Comparison of ENCODE assay signal across 9 mouse cellular contexts in the genomic region with DNA sequence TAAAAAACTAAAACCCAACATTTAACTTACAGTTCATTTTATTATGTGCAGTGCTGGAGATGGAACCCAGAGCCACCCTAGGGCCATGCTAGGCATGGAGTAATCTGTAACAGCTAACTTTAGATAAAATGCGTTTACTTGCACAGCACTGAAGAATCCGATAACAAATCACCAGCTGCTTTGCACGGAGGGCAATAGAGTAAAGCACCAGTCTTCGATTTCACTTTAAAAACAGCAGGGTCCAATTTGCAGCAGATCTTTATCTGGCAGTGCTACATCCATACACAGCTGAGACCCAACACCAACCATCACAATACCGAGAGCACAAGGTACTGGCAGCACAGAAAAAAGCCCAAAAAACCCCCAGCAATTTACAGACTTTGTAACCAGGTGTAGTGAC. TPM values are rescaled to one million over a fixed set of nuclear protein-coding genes. Genes with fewer than 3 reads are reported as not detected.
A peak's percentile ranks its signal among the peaks of the same experiment; 100 is the strongest.
DNase-seq lines count a peak whose midpoint lies in the region; ATAC-seq lines count a peak whose summit lies in the region.
"Had no signal": no experiment of that assay in that cellular context is flagged by ENCODE, and none has a peak within 500 bp of the region (broad histone marks: within the 10 kb centered on the region; RNA-seq: fewer than 3 reads in every experiment).

No protein-coding gene starts in this region.

- no peaks in the 10 kb centered on the region for H3K9me3 ChIP-seq in lung, embryonic 16.5 days (ENCODE audit: control insufficient read depth, low read length)
- no peaks in the 10 kb centered on the region for H3K9me3 ChIP-seq in limb, embryonic 11.5 days (ENCODE audit: control insufficient read depth, low read length)
- H3K9me3 ChIP-seq in stomach, embryonic 15.5 days = no peaks in the 10 kb centered on the region

- H3K4me3 ChIP-seq in lung, embryonic 16.5 days (ENCODE audit: low read length) = no peak overlapping the region
- H3K4me3 ChIP-seq in limb, embryonic 11.5 days (ENCODE audit: low read depth, low read length) = no peak overlapping the region
- H3K4me3 ChIP-seq in stomach, embryonic 15.5 days (replicated peaks) = no peak overlapping the region

- peaks cover 32% of the 10 kb centered on the region for H3K4me1 ChIP-seq in lung, embryonic 16.5 days (replicated peaks; ENCODE audit: control insufficient read depth, insufficient read depth, low read length)
- peaks cover 14% of the 10 kb centered on the region for H3K4me1 ChIP-seq in limb, embryonic 11.5 days (ENCODE audit: control insufficient read depth, insufficient read depth, low read length)
- H3K4me1 ChIP-seq in stomach, embryonic 15.5 days = peaks cover 37% of the 10 kb centered on the region

- DNase-seq in heart, adult 11 months = peak; percentile 65
- DNase-seq in heart, postnatal 4 days = no peak
- no peak for DNase-seq in lung, postnatal 10 days
- no peak for DNase-seq in limb, embryonic 11.5 days (ENCODE audit: low spot score)
- no peak for DNase-seq in right cerebral cortex, adult 18-20 months
- DNase-seq in natural killer cell, adult 2 months (ENCODE audit: low spot score in 2 of 2) = no peak

- H3K4me2 ChIP-seq in lung, embryonic 16.5 days (ENCODE audit: low read depth, low read length) = peak overlapping the region; percentile 81; the same call in 1 of the 2 replicates
- H3K4me2 ChIP-seq in limb, embryonic 11.5 days (ENCODE audit: low read depth, severe bottlenecking) = no peak overlapping the region
- H3K4me2 ChIP-seq in stomach, embryonic 15.5 days = peak overlapping the region; percentile 90; the same call in 1 of the 2 replicates

- H3K27ac ChIP-seq in lung, embryonic 16.5 days (ENCODE audit: low read length) = peak overlapping the region; percentile 96
- peak overlapping the region; percentile 3; the same call in 1 of the 2 replicates for H3K27ac ChIP-seq in limb, embryonic 11.5 days (replicated peaks; ENCODE audit: low read depth, low read length)
- H3K27ac ChIP-seq in stomach, embryonic 15.5 days = no peak overlapping the region; the same call in 1 of the 2 replicates

- no peak for ATAC-seq in lung, embryonic 16.5 days (ENCODE audit: low read depth)
- no peak for ATAC-seq in limb, embryonic 11.5 days (ENCODE audit: insufficient number of reproducible peaks, low FRiP score, low TSS enrichment, low read depth)
- no peak for ATAC-seq in stomach, embryonic 15.5 days (ENCODE audit: insufficient read depth, low FRiP score, low read depth)
- ATAC-seq: inflammation-experienced regulatory T-cells, adult 6 months had no signal

- no peaks in the 10 kb centered on the region for H3K27me3 ChIP-seq in lung, embryonic 16.5 days (ENCODE audit: control insufficient read depth, insufficient read depth, low read depth, low read length)
- no peaks in the 10 kb centered on the region for H3K27me3 ChIP-seq in limb, embryonic 11.5 days (ENCODE audit: control insufficient read depth, insufficient read depth, low read length)
- H3K27me3 ChIP-seq in stomach, embryonic 15.5 days (replicated peaks) = no peaks in the 10 kb centered on the region

- H3K36me3 ChIP-seq in lung, embryonic 16.5 days (ENCODE audit: control insufficient read depth, insufficient read depth, low read length) = no peaks in the 10 kb centered on the region
- no peaks in the 10 kb centered on the region for H3K36me3 ChIP-seq in limb, embryonic 11.5 days (ENCODE audit: control insufficient read depth, insufficient read depth, low read length)
- H3K36me3 ChIP-seq in stomach, embryonic 15.5 days = no peaks in the 10 kb centered on the region

- 67% methylated on average over 5 of the region's 5 CpGs for whole genome bisulfite sequencing in lung, embryonic 16.5 days
- 75% methylated on average over 5 of the region's 5 CpGs for WGBS in limb, embryonic 11.5 days
- 71% methylated on average over 5 of the region's 5 CpGs for WGBS in stomach, embryonic 15.5 days

- H3K9ac ChIP-seq in lung, embryonic 16.5 days (ENCODE audit: low read length) = peak overlapping the region; percentile 93; the same call in 1 of the 2 replicates
- H3K9ac ChIP-seq in limb, embryonic 11.5 days (ENCODE audit: low read length) = no peak overlapping the region
- H3K9ac ChIP-seq in stomach, embryonic 15.5 days = no peak overlapping the region

RNA-seq across cellular contexts. Expression of a gene that starts 6.6 kb away (rescaled TPM):
- total RNA-seq in heart, postnatal 4 days (2021) = 10 to 100 TPM; 40.5 to 44.0 TPM
- polyA plus RNA-seq in lung, embryonic 16.5 days (2015; fragmentation: Nextera tagmentation; extraction: Ambion mirVana) = 27.6 and 28.2 TPM in 2 replicates
- polyA plus RNA-seq in limb, embryonic 11.5 days (2014; fragmentation: Nextera tagmentation; extraction: Ambion mirVana) = 30.0 and 34.9 TPM in 2 replicates
- 25.2 and 26.8 TPM in 2 replicates for polyA plus RNA-seq in stomach, embryonic 15.5 days (2015; fragmentation: Nextera tagmentation; extraction: Ambion mirVana)

RNA-seq across cellular contexts. Expression of a gene that starts 6.7 kb away (rescaled TPM):
- total RNA-seq in heart, postnatal 4 days (2021) = 10 to 100 TPM; 68.5 to 69.9 TPM
- 49.4 and 50.9 TPM in 2 replicates for polyA plus RNA-seq in lung, embryonic 16.5 days (2015; fragmentation: Nextera tagmentation; extraction: Ambion mirVana)
- 64.9 and 65.6 TPM in 2 replicates for polyA plus RNA-seq in limb, embryonic 11.5 days (2014; fragmentation: Nextera tagmentation; extraction: Ambion mirVana)
- polyA plus RNA-seq in stomach, embryonic 15.5 days (2015; fragmentation: Nextera tagmentation; extraction: Ambion mirVana) = 61.4 TPM in 2 replicates

RNA-seq across cellular contexts. Expression of a gene that starts 21.9 kb away (rescaled TPM):
- under 1 TPM; 0.69 to 0.88 TPM for total RNA-seq in heart, postnatal 4 days (2021)
- 1.5 and 2.1 TPM in 2 replicates for polyA plus RNA-seq in lung, embryonic 16.5 days (2015; fragmentation: Nextera tagmentation; extraction: Ambion mirVana)
- polyA plus RNA-seq in limb, embryonic 11.5 days (2014; fragmentation: Nextera tagmentation; extraction: Ambion mirVana) = 0.09 and 0.45 TPM in 2 replicates
- polyA plus RNA-seq in stomach, embryonic 15.5 days (2015; fragmentation: Nextera tagmentation; extraction: Ambion mirVana) = 3.8 and 4.3 TPM in 2 replicates
